Mouse (Mus musculus): Measurements from ENCODE around the gene Hpn. TPM values are rescaled to one million over a fixed set of nuclear protein-coding genes. Genes with fewer than 3 reads are reported as not detected.
A peak's percentile ranks its signal among the peaks of the same experiment; 100 is the strongest.

The Hpn gene
- polyA plus RNA-seq, 1 experiment from 2014 or later: 38.3 TPM

GRCm38 (mm10) chr7:31097583-31098248 is 17.4 kb downstream of the Hpn start:
- H3K4me2 ChIP-seq: peak overlapping the region; percentile 52
- H3K27me3 ChIP-seq (replicated peaks; ENCODE audit: control insufficient read depth, insufficient read depth, low read length): peaks cover 2% of the 10 kb centered on the region; the same call in 1 of the 2 replicates
- WGBS: 42% methylated on average over 20 of the region's 20 CpGs
- peak; percentile 89 for ATAC-seq (replicated peaks; ENCODE audit: low FRiP score)
- H3K4me3 ChIP-seq (ENCODE audit: low read depth, low read length): peak overlapping the region; percentile 28
- no peaks in the 10 kb centered on the region for H3K36me3 ChIP-seq (ENCODE audit: control insufficient read depth, insufficient read depth, low read length)
- no peak overlapping the region for H3K27ac ChIP-seq (ENCODE audit: low read depth, low read length)
- H3K4me1 ChIP-seq (replicated peaks; ENCODE audit: control insufficient read depth, insufficient read depth, low read length): no peaks in the 10 kb centered on the region
- peak; percentile 81 for DNase-seq (ENCODE audit: low spot score)
- no peaks in the 10 kb centered on the region for H3K9me3 ChIP-seq (ENCODE audit: control insufficient read depth, low read length)
- H3K9ac ChIP-seq (ENCODE audit: low read depth, low read length): no peak overlapping the region

GRCm38 (mm10) chr7:31096892-31097564 is 18.1 kb downstream of the Hpn start:
- H3K9me3 ChIP-seq (ENCODE audit: control insufficient read depth, low read length): no peaks in the 10 kb centered on the region
- H3K9ac ChIP-seq (ENCODE audit: low read depth, low read length): no peak overlapping the region
- DNase-seq (ENCODE audit: low spot score): no peak
- no peaks in the 10 kb centered on the region; the same call in 1 of the 2 replicates for H3K27me3 ChIP-seq (replicated peaks; ENCODE audit: control insufficient read depth, insufficient read depth, low read length)
- no peaks in the 10 kb centered on the region for H3K4me1 ChIP-seq (replicated peaks; ENCODE audit: control insufficient read depth, insufficient read depth, low read length)
- WGBS: 69% methylated on average over 9 of the region's 9 CpGs
- no peak overlapping the region for H3K4me2 ChIP-seq
- no peak for ATAC-seq (replicated peaks; ENCODE audit: low FRiP score)
- H3K4me3 ChIP-seq (ENCODE audit: low read depth, low read length): no peak overlapping the region
- H3K36me3 ChIP-seq (ENCODE audit: control insufficient read depth, insufficient read depth, low read length): no peaks in the 10 kb centered on the region
- H3K27ac ChIP-seq (ENCODE audit: low read depth, low read length): no peak overlapping the region

GRCm38 (mm10) chr7:31094774-31095501 is 20.2 kb downstream of the Hpn start:
- Histone ChIP-seq H3K4me1 (replicated peaks; ENCODE audit: control insufficient read depth, insufficient read depth, low read length) (no peaks in the 10 kb centered on the region), H3K27ac (ENCODE audit: low read depth, low read length) (no peak overlapping the region), H3K9me3 (ENCODE audit: control insufficient read depth, low read length) (no peaks in the 10 kb centered on the region), H3K4me3 (ENCODE audit: low read depth, low read length) (no peak overlapping the region), H3K4me2 (no peak overlapping the region), H3K36me3 (ENCODE audit: control insufficient read depth, insufficient read depth, low read length) (no peaks in the 10 kb centered on the region), H3K27me3 (replicated peaks; ENCODE audit: control insufficient read depth, insufficient read depth, low read length) (no peaks in the 10 kb centered on the region; the same call in 1 of the 2 replicates), H3K9ac (ENCODE audit: low read depth, low read length) (no peak overlapping the region)
- no peak for ATAC-seq (replicated peaks; ENCODE audit: low FRiP score)
- DNase-seq (ENCODE audit: low spot score): no peak
- 24% methylated on average over 12 of the region's 12 CpGs for WGBS

GRCm38 (mm10) chr7:31089721-31090120 is 25.4 kb downstream of the Hpn start:
- WGBS: 41% methylated on average over 2 of the region's 2 CpGs
- H3K9ac ChIP-seq (ENCODE audit: low read depth, low read length): no peak overlapping the region
- no peak overlapping the region for H3K27ac ChIP-seq (ENCODE audit: low read depth, low read length)
- no peaks in the 10 kb centered on the region for H3K9me3 ChIP-seq (ENCODE audit: control insufficient read depth, low read length)
- DNase-seq (ENCODE audit: low spot score) (no peak), ATAC-seq (replicated peaks; ENCODE audit: low FRiP score) (no peak)
- H3K36me3 ChIP-seq (ENCODE audit: control insufficient read depth, insufficient read depth, low read length): no peaks in the 10 kb centered on the region
- H3K4me1 ChIP-seq (replicated peaks; ENCODE audit: control insufficient read depth, insufficient read depth, low read length): peaks cover 4% of the 10 kb centered on the region; the same call in 1 of the 2 replicates
- no peak overlapping the region for H3K4me3 ChIP-seq (ENCODE audit: low read depth, low read length)
- H3K4me2 ChIP-seq: no peak overlapping the region
- no peaks in the 10 kb centered on the region; the same call in 1 of the 2 replicates for H3K27me3 ChIP-seq (replicated peaks; ENCODE audit: control insufficient read depth, insufficient read depth, low read length)

- peaks cover 4% of the 10 kb centered on the region; the same call in 1 of the 2 replicates for H3K4me1 ChIP-seq (replicated peaks; ENCODE audit: control insufficient read depth, insufficient read depth, low read length)
- no peak overlapping the region for H3K9ac ChIP-seq (ENCODE audit: low read depth, low read length)
- DNase-seq (ENCODE audit: low spot score) (no peak), ATAC-seq (replicated peaks; ENCODE audit: low FRiP score) (no peak)
- WGBS: 65% methylated on average over 3 of the region's 3 CpGs
- H3K36me3 ChIP-seq (ENCODE audit: control insufficient read depth, insufficient read depth, low read length): no peaks in the 10 kb centered on the region
- no peak overlapping the region for H3K4me2 ChIP-seq
- no peak overlapping the region for H3K4me3 ChIP-seq (ENCODE audit: low read depth, low read length)
- H3K27me3 ChIP-seq (replicated peaks; ENCODE audit: control insufficient read depth, insufficient read depth, low read length): no peaks in the 10 kb centered on the region
- no peaks in the 10 kb centered on the region for H3K9me3 ChIP-seq (ENCODE audit: control insufficient read depth, low read length)
- H3K27ac ChIP-seq (ENCODE audit: low read depth, low read length): no peak overlapping the region
These were observed 26.9 kb downstream of the Hpn start for GRCm38 (mm10) chr7:31088206-31088605.

GRCm38 (mm10) chr7:31087262-31087661 is 27.8 kb downstream of the Hpn start:
- ATAC-seq (replicated peaks; ENCODE audit: low FRiP score) (no peak), DNase-seq (ENCODE audit: low spot score) (no peak)
- WGBS: 41% methylated on average over 2 of the region's 2 CpGs
- Histone ChIP-seq H3K4me1 (replicated peaks; ENCODE audit: control insufficient read depth, insufficient read depth, low read length) (peaks cover 4% of the 10 kb centered on the region; the same call in 1 of the 2 replicates), H3K27me3 (replicated peaks; ENCODE audit: control insufficient read depth, insufficient read depth, low read length) (no peaks in the 10 kb centered on the region), H3K4me2 (no peak overlapping the region), H3K27ac (ENCODE audit: low read depth, low read length) (no peak overlapping the region), H3K9me3 (ENCODE audit: control insufficient read depth, low read length) (no peaks in the 10 kb centered on the region), H3K4me3 (ENCODE audit: low read depth, low read length) (no peak overlapping the region), H3K9ac (ENCODE audit: low read depth, low read length) (no peak overlapping the region), H3K36me3 (ENCODE audit: control insufficient read depth, insufficient read depth, low read length) (no peaks in the 10 kb centered on the region)

GRCm38 (mm10) chr7:31086175-31086755 is 28.8 kb downstream of the Hpn start:
- Histone ChIP-seq H3K27ac (ENCODE audit: low read depth, low read length) (no peak overlapping the region), H3K4me2 (no peak overlapping the region), H3K9me3 (ENCODE audit: control insufficient read depth, low read length) (no peaks in the 10 kb centered on the region), H3K4me3 (ENCODE audit: low read depth, low read length) (no peak overlapping the region), H3K9ac (ENCODE audit: low read depth, low read length) (no peak overlapping the region), H3K4me1 (replicated peaks; ENCODE audit: control insufficient read depth, insufficient read depth, low read length) (peaks cover 4% of the 10 kb centered on the region; the same call in 1 of the 2 replicates), H3K27me3 (replicated peaks; ENCODE audit: control insufficient read depth, insufficient read depth, low read length) (no peaks in the 10 kb centered on the region), H3K36me3 (ENCODE audit: control insufficient read depth, insufficient read depth, low read length) (no peaks in the 10 kb centered on the region)
- ATAC-seq (replicated peaks; ENCODE audit: low FRiP score) (no peak), DNase-seq (ENCODE audit: low spot score) (no peak)
- WGBS: 91% methylated on average over 9 of the region's 9 CpGs

GRCm38 (mm10) chr7:31085171-31085570 is 29.9 kb downstream of the Hpn start:
- no peaks in the 10 kb centered on the region for H3K36me3 ChIP-seq (ENCODE audit: control insufficient read depth, insufficient read depth, low read length)
- WGBS: 57% methylated on average over 3 of the region's 3 CpGs
- no peaks in the 10 kb centered on the region for H3K9me3 ChIP-seq (ENCODE audit: control insufficient read depth, low read length)
- H3K27me3 ChIP-seq (replicated peaks; ENCODE audit: control insufficient read depth, insufficient read depth, low read length): no peaks in the 10 kb centered on the region
- H3K9ac ChIP-seq (ENCODE audit: low read depth, low read length): no peak overlapping the region
- no peak overlapping the region for H3K4me3 ChIP-seq (ENCODE audit: low read depth, low read length)
- H3K4me1 ChIP-seq (replicated peaks; ENCODE audit: control insufficient read depth, insufficient read depth, low read length): peaks cover 4% of the 10 kb centered on the region; the same call in 1 of the 2 replicates
- no peak for ATAC-seq (replicated peaks; ENCODE audit: low FRiP score)
- no peak for DNase-seq (ENCODE audit: low spot score)
- peak overlapping the region; percentile 32; the same call in 1 of the 2 replicates for H3K27ac ChIP-seq (ENCODE audit: low read depth, low read length)
- no peak overlapping the region for H3K4me2 ChIP-seq
